Mouse (Mus musculus): Measurements from ENCODE around the gene Angel2. TPM values are rescaled to one million over a fixed set of nuclear protein-coding genes. Genes with fewer than 3 reads are reported as not detected.

The Angel2 gene
- polyA plus RNA-seq, 1 experiment: 29.3 TPM

GRCm38 (mm10) chr1:190979100-190979563 is 54.2 kb downstream of the Angel2 start, which contains the start of gene Vash2:
Gene Vash2 (minus strand): TSS chr1:190979296.
- DNase-seq (ENCODE audit: low read depth): no peak

GRCm38 (mm10) chr1:190980470-190980869 is 55.6 kb downstream of the Angel2 start:
- no peak for DNase-seq (ENCODE audit: low read depth)

- DNase-seq (ENCODE audit: low read depth): no peak
These were observed 56.5 kb downstream of the Angel2 start for GRCm38 (mm10) chr1:190981412-190981811.

GRCm38 (mm10) chr1:190989437-190990082 is 64.6 kb downstream of the Angel2 start:
- DNase-seq (ENCODE audit: low read depth): no peak

- no peak for DNase-seq (ENCODE audit: low read depth)
These were observed 70.6 kb downstream of the Angel2 start for GRCm38 (mm10) chr1:190995548-190995947.

- no peak for DNase-seq (ENCODE audit: low read depth)
These were observed 71.5 kb downstream of the Angel2 start for GRCm38 (mm10) chr1:190996346-190996877.

Other genes starting within 250 kb of the Angel2 start
- 6.6 and 7.9 TPM in 2 replicates for gene Rps6kc1, start 13.3 kb upstream of the Angel2 start, polyA plus RNA-seq (2012; rRNA removed)
- 12.9 and 14.4 TPM in 2 replicates for gene Vash2, start 54.2 kb downstream of the Angel2 start, polyA plus RNA-seq (2012; rRNA removed)
- 10.9 and 13.3 TPM in 2 replicates for gene Flvcr1, start 101.0 kb downstream of the Angel2 start, polyA plus RNA-seq (2012; rRNA removed)
- not detected in 2 replicates for gene Spata45, start 111.5 kb downstream of the Angel2 start, polyA plus RNA-seq (2012; rRNA removed)
- 8.8 and 12.6 TPM in 2 replicates for gene Tatdn3, start 137.8 kb downstream of the Angel2 start, polyA plus RNA-seq (2012; rRNA removed)
- 0.31 and 1.4 TPM in 2 replicates for gene Nsl1, start 137.9 kb downstream of the Angel2 start, polyA plus RNA-seq (2012; rRNA removed)
- 4.9 and 6.7 TPM in 2 replicates for gene Batf3, start 172.7 kb downstream of the Angel2 start, polyA plus RNA-seq (2012; rRNA removed)
- gene Fam71a, start 239.7 kb downstream of the Angel2 start, polyA plus RNA-seq (2012; rRNA removed): 0.05 and 0.28 TPM in 2 replicates